Mouse (Mus musculus) liver, postnatal 0 days (tissue): ENCODE results near the gene Mb.

Experiments
- CTCF ChIP-seq: sonication (generic); IDR thresholded peaks from 2 replicates; pipeline ENCODE4 v1.5.1; 2016; ENCODE audit warnings: antibody characterized with exemption, low read depth
- EP300 ChIP-seq: IDR thresholded peaks from 2 replicates; pipeline ENCODE4 v1.6.1; 2016; ENCODE audit warnings: antibody characterized with exemption, low read depth, mild to moderate bottlenecking

GRCm38 (mm10) chr15:77099756-77100155, 49.3 kb upstream of the Mb start:
- TF ChIP-seq CTCF (no peak), EP300 (no peak)
